Mouse (Mus musculus) right cerebral cortex, adult 18-20 months (tissue): ENCODE measurements at regions not wholly inside any gene's neighbourhood (a gene's known extent, or its start where the extent isn't known, plus 50 kb on each side); places are given as distances from the start of the nearest gene placed in this dataset.

Source experiments
- DNase-seq: peaks from one replicate; pipeline ENCODE4 v3.0.0; 2022; ENCODE audit warnings: mixed read lengths

DNA sequence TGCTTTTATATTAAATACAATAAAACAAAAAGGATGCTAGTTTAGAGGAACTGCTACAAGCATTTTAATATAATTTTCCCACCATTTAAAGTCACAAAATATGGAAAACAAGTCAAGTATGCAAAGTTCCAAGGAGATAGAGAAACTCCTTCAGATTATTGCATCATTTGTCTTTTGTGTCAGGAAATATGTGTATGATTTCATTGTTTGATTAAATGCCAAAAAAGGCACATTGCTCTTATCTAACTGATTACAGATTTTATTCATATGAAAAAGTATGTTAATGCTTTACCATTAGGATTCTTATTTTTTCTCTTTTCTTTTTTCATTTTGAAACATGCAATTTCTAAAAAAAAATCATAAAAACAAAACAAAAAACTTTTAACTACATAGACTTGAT lies 342.2 kb upstream of the Zeb2 start:
- no peak for DNase-seq

DNA sequence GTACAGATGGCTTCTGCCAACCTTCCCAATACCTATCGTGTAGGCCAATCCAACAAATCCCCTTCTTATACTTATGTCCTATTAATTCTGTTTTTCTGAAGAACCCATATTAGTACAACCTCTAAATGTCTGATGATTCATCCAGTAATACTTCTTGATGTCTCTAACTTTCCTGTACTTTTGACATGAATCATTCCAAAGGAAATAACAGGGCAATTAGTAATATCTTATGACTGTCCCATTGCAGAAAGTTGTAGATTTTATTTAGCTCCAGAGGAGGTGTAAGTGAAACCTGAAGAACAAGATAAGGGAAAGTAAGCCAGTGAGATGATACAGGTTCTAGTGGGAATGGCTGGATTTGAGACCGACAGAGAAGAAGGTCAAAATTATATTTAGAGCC lies 337.6 kb upstream of the Zeb2 start:
- no peak for DNase-seq

DNA sequence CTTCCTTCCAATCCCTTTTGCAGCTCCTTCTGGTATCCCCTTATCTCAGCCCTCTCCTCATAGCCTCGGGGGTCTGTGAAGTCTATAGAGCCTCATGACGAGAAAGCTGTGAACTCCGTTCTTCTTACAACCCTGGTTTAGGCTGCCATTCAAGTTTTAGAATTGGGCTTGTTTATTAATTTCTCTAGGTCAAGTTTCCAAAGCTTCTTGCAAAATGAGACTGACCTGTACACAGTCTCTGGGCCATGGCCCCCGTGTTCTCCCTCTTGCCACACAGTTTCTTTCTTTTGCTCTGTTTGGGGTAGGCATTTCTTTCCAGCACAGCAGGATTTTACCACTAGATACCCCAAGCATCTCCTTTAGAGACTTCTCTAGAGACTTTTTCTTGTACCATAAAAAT lies 322.0 kb upstream of the Zeb2 start:
- DNase-seq = no peak

DNA sequence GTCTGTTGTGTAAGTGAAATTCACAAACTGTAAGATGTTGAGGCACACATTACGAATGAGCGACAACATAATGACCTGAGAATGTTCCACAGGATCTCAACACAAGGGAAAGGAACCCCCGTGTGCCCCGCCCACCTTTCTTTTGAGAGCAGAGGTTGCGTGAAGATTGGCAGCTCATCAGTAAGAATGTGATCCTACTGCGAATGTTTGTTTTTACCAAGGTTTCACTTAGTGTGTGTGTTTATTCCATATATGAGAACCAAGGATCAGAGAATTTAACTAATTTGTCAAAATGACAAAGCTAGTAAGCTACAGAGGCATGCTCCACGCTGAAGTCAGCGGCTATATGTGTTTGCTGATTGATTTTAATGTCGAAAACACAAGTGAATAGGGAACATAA lies 321.5 kb upstream of the Zeb2 start:
- DNase-seq = no peak

DNA sequence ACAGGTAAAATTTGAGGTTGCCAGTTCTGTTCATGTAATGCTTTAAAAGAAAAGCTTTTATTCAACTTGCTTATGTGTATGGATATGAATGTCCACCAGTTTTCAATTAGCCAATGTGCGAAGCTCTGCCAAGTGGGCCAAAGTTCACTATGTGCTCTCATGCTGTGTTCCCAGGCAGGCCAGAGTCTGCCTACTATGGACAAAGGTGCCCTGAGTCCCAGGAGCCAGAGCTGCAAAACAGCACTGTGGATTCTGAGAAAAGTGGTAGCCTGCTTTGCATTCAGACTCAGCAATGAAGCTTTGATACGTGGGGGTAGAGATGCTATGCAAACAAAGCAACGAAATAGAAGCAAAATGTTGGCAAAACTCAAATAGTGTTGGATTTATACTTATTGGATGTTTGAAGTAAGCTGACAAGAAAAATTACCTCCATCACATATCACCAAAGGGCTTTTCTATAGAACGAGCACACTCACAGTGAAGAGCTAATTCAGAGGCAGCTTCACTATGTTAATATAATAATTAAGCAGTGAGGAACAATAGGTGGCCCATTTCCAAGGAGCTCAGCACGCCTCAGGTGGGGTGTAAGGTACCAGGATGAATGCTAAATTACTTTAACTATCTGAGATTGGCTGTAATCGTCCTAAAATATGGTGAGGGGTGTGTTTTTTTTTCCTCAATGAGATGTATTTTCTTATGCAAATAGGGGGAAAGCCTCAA lies 318.2 kb upstream of the Zeb2 start:
- no peak for DNase-seq

DNA sequence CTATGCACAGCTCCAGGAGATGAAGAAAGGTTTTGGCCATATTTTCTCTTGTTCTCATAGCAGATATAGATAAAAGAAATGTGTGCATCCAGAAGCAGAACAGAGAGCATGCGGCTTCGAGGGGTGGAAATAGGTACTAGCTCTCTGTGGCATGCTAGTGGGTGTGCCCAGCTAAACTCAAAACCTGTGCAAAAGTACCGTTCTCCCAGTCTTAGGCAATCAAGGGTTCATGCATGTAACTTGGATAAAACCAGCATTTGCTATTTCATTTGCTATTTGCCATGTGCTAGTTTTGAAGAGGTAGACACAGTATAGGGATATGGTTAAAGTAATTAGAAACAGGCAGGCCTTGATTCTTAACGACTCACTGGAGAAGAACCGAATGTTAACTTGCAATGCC lies 317.6 kb upstream of the Zeb2 start:
- no peak for DNase-seq

DNA sequence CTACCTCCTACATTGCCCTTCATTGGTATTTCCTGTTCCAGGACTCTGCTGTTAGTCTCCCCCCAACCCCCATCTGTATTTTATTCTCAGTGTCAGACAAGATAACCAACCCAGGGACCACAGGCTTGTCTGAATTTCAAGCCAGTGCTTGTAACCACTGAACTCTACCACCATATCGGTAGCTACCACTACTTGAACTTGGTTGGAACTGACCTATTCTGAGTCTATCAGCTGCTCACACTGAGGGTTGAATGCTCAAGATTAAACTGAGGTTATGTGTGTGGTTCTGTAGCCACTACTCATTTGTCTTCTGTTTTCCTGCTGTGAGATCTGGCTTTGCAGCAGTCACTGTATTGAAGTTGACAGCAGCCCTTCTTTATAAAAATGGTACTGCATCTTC lies 317.0 kb upstream of the Zeb2 start:
- DNase-seq = no peak

DNA sequence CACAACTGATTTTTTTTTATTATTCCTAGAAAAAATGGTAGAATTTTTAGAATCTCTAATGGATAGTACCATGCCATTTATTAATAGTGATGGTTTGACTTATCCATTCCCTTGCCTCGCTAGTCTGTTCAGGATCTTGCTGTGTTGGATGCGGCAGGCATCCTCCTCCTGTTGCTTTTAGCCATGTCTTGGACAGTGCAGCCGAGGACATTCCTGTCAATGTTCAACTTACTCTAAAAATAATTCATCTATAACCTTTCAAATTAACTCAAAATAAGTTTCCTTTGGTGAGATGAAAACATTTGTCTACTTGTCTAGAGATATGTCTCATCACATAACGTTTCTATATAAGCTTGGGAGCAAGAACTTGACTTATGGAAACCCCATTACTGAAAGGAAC lies 314.2 kb upstream of the Zeb2 start:
- DNase-seq = no peak

DNA sequence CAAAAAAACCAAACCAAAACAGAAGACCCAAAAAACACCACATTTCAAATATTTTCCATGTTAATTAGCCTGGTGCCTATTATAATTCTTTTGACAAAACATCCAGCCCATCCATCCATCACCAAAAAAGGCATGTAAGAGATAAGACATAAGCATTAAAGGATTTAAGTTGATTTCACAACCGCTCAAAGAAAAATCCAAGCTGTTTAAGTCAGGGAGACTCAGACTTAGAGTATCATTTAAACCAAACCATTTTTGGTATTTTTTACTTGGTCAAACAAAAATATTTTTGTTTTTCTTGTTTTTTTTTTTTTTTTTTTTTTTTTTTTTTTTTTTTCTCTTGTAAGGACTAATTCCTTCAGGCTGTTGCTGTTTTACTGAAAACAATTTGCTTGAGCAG lies 304.6 kb upstream of the Zeb2 start:
- no peak for DNase-seq

DNA sequence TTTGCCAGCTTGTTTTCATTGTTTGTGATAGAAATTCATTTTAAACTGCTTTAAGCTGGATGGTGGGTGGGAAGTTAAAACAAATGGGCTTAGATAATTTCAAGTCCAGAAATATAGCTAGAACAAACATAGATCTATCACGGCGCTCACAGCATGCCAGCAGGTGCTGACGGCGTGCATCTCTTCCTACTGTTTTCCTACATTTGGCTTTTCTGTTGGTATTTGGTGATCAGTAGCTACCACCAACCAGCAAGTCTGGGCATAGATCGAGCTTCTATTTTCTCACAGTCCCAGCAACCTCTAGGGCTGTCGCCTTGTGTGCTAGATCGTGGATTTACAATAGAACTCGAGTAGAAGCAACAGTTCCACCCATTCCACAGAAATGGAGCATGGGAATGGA lies 290.9 kb upstream of the Zeb2 start:
- DNase-seq = no peak

DNA sequence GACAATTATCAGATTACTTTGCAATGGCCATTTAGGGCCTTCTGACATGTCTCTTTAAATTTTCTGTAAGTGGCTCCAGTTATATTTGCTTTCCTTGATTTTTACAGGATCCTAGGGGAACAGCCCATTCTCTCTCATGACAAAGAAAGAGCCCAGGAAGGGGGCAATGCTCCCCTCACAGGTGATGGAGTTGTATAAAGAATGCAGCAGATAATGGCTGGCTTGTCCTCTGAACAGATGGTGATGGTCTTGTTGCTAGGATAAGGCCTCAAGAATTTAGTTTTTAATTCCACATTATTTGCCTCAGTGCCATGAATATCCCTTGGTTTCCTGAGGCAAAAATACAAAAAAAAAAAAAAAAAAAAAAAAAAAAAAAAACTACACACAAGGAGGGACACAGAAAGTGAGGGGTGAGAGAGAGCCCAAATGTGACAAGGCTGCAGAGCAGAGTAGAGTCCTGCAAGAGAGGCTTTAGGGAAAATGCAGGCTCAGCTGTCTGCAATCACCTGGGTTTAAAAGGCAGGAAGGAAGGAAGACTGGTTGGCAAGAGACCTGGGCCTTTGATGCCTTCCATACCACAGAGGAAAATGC lies 272.8 kb upstream of the Zeb2 start:
- no peak for DNase-seq

DNA sequence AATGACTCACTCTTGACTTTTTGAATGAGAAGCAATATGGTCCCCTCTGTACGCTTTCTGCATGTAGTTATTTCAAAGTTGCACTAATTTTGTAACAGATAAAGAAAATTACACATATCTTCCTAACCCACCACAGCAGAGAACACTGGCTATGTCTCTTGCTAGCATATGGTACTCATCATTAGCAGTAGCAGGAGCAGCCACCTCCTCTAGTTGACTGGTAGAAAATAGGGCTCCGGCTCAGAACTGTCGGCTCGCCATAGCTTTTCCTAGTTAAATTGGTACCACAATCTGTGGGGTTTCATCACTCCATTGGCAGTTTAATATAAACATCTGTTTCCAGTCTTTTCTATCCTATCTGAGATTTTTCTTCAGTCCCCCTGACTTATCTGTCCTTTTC lies 254.1 kb upstream of the Zeb2 start:
- DNase-seq = peak; percentile 7

DNA sequence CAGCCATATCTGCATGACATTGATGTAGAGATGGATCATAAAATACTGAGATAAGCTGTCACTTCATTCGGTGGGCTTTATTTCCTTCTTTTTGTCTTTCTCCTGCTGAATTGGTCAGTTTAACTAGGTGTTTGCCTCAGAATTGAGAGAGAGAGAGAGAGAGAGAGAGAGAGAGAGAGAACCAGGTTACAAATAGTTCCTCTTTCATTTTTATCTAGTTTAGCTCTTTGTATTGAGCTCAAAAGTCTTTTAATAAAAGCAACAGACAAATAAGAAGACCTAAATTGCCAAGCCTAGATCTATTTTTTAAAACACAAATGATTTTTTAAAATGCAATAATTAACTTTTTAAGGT lies 253.4 kb upstream of the Zeb2 start:
- no peak for DNase-seq

DNA sequence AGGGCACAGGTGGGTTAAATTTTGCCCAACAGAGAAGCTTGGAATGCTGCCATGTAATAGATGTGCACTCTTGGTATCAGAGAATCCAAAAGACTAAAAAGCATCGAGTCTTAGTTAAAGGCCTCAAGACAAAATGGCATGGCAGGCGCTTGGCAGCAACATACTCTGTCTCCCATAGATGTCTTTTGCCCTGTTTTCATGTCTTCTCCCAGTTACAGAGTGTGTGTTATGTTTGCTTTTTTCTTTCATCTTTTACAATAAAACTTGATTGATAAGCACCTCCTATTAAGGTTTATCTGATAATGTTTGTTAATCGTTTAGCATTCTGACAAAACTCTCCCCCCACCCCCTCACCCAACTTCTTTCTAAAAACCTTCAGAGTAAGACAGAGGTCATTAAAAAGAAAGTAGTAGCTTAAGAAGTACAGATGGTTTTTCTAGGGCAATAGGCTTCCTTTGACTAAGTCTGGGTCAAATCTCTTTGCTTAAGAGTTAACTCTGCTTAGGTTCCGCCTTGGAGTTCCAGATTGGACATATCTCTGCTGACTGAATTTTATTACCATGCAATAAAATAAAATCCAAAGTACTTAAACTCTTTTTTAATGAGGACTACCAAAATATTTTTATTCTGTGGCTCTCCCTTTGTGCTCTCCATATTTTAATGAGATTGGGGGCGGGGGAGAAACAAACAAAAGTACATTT lies 252.9 kb upstream of the Zeb2 start:
- no peak for DNase-seq

DNA sequence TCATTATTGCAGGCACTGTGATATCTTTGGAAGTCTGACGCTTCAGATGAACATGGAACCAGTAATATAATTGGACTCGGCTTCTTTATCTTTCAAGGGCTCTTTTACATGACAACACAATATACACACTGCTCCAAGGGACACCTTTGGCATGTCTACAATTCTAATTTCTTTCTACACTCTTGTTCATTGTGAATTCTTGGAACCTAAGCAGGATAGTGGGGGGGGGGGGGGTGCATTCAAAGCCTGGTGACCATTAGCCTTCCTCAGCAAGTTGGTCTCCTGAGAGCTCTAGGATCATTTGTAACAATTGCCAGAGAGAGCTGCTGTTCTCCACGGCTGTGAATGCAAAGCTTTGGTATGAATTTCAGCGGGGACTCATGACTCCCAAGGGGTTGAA lies 252.2 kb upstream of the Zeb2 start:
- DNase-seq = no peak

DNA sequence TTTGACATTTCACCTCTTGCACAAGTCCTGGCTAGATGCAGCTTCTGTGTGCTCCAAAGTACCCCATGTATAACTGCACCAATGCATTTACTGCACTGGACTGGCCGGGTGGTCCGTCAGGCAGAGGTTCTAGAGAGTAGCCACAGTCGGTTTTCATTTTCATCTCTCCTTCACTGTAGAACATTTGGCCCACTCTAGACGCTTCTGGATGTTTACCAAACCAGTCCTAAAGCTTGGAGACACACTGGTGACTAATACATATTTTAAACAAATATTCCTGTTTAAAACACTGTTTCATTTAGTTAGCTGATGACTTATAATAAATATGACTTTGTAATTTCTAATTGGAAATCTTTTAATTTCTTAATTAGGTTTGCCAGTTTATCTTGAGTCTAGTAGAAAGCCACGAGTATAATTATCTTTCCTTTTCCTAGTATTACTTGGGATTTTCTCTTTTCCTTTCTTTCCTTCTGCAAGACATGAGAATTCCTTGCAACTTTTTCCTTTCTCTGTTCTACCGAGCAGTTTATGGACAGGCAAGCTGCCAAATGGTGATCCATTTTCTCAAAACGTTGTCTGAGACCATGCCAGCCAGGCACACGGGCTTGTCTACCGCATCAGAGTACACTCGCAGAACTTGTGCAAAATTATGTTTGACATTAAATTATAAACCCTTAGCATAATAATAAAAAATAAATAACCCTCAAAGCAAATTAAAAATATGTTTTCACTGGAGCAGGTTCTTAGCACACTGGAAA lies 250.4 kb upstream of the Zeb2 start:
- peak; percentile 24 for DNase-seq

DNA sequence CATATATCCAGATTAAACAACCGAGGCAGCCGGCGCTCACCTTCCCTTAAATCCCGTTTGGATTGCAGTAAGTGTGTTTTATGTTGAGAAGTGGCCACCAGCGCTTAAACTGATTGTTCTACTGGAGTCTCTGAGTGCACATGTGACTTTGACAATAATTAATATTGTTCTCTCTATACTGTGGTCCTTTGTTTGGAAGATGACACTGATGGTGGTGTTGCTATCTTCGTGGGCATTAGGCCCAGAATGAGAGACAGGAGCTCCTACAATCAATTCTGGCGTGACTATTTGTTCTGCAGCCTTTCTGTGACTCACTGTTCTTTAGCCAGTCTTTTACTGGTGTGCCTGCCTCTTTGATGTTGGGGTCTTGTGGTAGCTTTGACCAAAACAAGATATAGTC lies 240.1 kb upstream of the Zeb2 start:
- DNase-seq = peak; percentile 12

DNA sequence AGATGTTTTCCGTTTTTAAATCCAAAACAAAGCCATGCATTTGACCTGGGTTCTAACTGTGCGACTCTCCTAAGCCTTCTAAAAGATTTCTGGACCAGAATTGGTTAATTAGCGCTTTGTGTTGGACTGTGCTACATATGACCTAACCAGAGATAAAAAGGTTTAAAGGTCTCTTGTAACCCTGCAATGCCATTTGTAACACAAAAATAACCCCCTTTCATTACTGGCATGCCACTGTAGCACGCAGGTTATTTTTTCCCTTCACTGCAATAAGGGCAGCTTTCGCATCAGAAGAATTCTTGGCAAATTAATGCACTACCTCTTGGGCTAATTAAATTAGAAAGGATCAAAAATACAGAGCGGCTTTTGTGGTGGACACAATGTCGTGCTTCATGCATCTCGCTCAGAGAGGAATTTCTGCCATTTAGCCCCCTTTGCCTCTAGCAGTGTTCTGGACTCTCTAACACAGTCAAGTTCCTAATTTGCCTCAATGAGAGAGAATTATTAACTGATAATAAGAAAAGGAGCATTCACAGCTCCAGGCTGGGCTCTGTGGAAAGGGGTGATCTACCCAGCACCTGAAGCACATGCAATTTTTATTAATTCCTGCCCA lies 239.5 kb upstream of the Zeb2 start:
- DNase-seq = no peak

DNA sequence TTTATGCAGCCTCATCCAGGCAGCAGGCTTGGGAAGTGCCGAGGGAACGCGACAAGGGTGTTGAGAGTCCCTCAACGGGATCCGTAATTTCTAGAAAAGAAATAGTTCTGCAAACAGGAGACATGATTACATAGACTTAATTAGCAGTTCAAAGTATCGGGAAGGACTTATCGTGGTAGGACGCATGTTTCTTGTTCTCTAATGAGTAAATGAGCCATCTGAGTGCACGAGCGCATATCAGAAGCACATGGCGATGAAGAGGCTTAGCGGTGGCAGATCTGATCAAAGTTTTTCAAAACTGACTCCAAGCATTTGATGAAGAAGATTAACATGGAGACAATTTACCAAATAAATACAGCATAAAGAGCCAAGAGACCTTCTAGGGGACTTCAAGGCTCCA lies 238.8 kb upstream of the Zeb2 start:
- no peak for DNase-seq

DNA sequence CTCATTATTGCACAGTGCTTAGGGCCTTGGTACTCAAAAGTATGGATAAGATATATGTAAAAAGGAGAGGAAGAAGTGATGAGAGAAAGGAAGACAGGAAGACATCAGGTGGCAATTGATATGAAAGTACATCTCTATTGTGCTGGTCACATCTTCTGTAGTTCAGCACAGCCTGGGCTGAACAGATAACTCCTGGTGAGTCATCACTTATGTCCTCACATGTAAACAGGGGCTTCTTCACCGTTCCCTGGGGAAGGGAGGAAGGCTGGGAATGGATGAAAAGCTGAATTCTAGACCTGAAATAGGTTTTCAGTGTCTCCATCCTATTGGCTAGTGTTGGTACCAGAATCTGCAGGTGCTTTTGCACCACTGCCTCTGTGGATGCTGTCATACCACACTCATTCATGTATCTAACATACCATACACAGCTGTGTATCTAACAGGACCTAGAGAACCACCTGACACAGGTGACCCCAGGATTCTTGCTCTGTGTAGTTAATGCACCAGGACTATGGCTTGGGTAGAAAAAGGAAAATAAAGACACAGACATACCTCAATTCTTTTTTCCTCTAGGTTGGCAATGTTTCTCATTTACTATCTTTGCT lies 234.4 kb upstream of the Zeb2 start:
- DNase-seq = no peak

DNA sequence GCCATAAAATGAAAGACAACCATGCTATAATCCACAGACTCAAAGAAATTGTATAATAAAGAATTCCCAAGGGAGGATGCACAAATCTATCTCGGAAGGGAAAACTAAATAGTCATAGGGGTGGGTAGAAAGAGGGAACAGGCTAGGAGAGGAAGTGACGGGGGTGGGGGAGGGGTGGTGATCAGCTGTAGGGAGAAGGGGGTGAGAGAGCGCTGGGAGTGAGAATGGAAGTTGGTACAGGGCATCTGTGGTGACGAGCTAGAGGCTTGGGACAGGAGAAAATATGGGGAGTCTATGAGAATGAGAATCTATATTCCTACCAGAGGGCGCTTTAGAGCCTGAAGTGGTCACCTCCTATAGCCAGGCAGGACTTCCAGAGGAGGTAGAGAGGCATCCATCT lies 229.2 kb upstream of the Zeb2 start:
- no peak for DNase-seq

DNA sequence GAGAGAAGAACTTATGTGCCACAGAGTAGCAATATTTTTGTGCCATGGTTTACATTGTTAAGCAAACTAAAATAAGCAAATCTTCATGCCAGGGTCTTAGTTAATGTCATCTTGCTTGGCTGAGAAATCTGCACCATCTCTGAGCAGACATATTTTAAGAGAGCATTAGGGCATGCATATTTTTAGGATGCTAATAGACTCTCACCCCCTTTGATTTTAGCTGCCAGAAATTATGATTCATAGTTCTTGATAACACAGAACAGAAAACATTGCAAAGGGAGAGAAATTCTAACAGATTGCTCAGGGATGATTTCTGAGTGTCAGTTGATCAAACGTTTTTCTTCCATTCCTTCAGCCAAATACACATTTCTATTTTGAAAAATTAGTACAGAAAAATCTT lies 222.7 kb upstream of the Zeb2 start:
- DNase-seq = no peak

DNA sequence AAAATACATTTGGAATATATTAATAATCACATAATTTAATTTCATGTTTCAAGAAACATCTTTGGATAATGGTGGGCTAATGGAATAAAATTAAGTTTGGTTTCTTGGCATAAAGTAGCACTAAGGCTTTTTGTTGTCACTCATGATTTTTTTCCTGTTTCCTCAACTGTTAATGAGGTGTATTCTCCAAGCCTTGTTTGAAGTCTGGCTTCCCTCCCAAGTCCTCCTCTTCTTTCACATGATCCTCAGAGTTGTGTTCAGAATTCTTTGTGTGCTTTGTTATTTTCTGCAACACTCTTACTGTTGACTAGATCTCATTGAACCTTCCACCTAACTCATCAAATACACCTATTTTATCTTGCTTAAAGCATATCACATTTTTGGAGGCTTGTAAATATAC lies 221.6 kb upstream of the Zeb2 start:
- no peak for DNase-seq
